Mouse (Mus musculus) neutrophil, adult 5-6 weeks (primary cell): ENCODE results near the gene Pafah1b2. TPM values are rescaled to one million over a fixed set of nuclear protein-coding genes. Genes with fewer than 3 reads are reported as not detected.
A peak's percentile ranks its signal among the peaks of the same experiment; 100 is the strongest.

Experiments
- ATAC-seq: fragments of 151-379, 151-347 bp; 2 replicates; pipeline ENCODE4 v1.8.0; 2017; ENCODE audit warnings: mild to moderate bottlenecking, moderate TSS enrichment; ENCODE audit not compliant: insufficient number of reproducible peaks, poor library complexity, low FRiP score, severe bottlenecking; ENCODE audit errors: extremely low read depth
- total RNA-seq: library from RNA; stranded (forward); fragments of 200-1000 nt; gene quantifications from 2 replicates; pipeline ENCODE4 v1.2.3, GENCODE M21; 2017

The Pafah1b2 gene
- total RNA-seq, 1 experiment from 2014 or later, result 75.7 TPM

GRCm38 (mm10) chr9:46030184-46030583 lies 17.7 kb upstream of the Pafah1b2 start:
- no peak for ATAC-seq

- ATAC-seq, result no peak
Measured at GRCm38 (mm10) chr9:46029534-46029933, 17.0 kb upstream of the Pafah1b2 start.

GRCm38 (mm10) chr9:46027994-46028393 lies 15.5 kb upstream of the Pafah1b2 start:
- no peak for ATAC-seq

- no peak for ATAC-seq
Measured at GRCm38 (mm10) chr9:46026058-46026849, 13.8 kb upstream of the Pafah1b2 start.

GRCm38 (mm10) chr9:46023591-46023990 lies 11.1 kb upstream of the Pafah1b2 start:
- ATAC-seq, result no peak

GRCm38 (mm10) chr9:46019975-46020374 lies 7.5 kb upstream of the Pafah1b2 start:
- no peak for ATAC-seq

- no peak for ATAC-seq
Measured at GRCm38 (mm10) chr9:46018316-46018715, 5.8 kb upstream of the Pafah1b2 start.

GRCm38 (mm10) chr9:46016417-46016816 lies 3.9 kb upstream of the Pafah1b2 start:
- no peak for ATAC-seq

- ATAC-seq, result no peak
Measured at GRCm38 (mm10) chr9:46015831-46016230, 3.3 kb upstream of the Pafah1b2 start.

GRCm38 (mm10) chr9:46015081-46015551 lies 2.6 kb upstream of the Pafah1b2 start:
- ATAC-seq, result no peak

GRCm38 (mm10) chr9:46014251-46014681 lies 1.8 kb upstream of the Pafah1b2 start:
- peak; percentile 65 for ATAC-seq

- ATAC-seq, result no peak
Measured at GRCm38 (mm10) chr9:46013616-46014015, 1.1 kb upstream of the Pafah1b2 start.

GRCm38 (mm10) chr9:46013009-46013586 lies 608 bp upstream of the Pafah1b2 start:
- no peak for ATAC-seq

GRCm38 (mm10) chr9:46011094-46011970 lies 1.2 kb downstream of the Pafah1b2 start:
- no peak for ATAC-seq

GRCm38 (mm10) chr9:46009669-46009983 lies 2.9 kb downstream of the Pafah1b2 start:
- ATAC-seq, result peak; percentile 59

- no peak for ATAC-seq
Measured at GRCm38 (mm10) chr9:46008931-46009668, 3.4 kb downstream of the Pafah1b2 start.

- no peak for ATAC-seq
Measured at GRCm38 (mm10) chr9:46006224-46006623, 6.3 kb downstream of the Pafah1b2 start.

- ATAC-seq, result no peak
Measured at GRCm38 (mm10) chr9:46004529-46004928, 8.0 kb downstream of the Pafah1b2 start.

- ATAC-seq, result 0 out of 2 replicates have a peak, but pooled peaks have one; percentile 39
Measured at GRCm38 (mm10) chr9:46003729-46004128, 8.8 kb downstream of the Pafah1b2 start.
